Mouse (Mus musculus) thymus, adult 18-20 months (tissue): ENCODE measurements around the gene Btbd9.
"Not testable (repeated sequence)": the region's sequence is repeated elsewhere in the genome, so short reads cannot be mapped to it uniquely, and the experiment has no call there.

Experiments
- DNase-seq, 2 experiments: peaks; one replicate each; pipeline ENCODE4 v3.0.0; 2022; ENCODE audit warnings: mixed read lengths in 2 of 2

Btbd9 gene

GRCm38 (mm10) chr17:30575941-30576773, at the start of gene Btbd9:
Gene Btbd9 (minus strand): TSS chr17:30576488.
- DNase-seq, result peak; percentile 85 to 90

GRCm38 (mm10) chr17:30624132-30624531, 47.8 kb upstream of the Btbd9 start, which contains the start of gene Dnah8:
Gene Dnah8 (plus strand): TSS chr17:30624354.
- not testable (repeated sequence) for DNase-seq

GRCm38 (mm10) chr17:30623200-30623599, 46.9 kb upstream of the Btbd9 start:
- DNase-seq, result no peak

- DNase-seq, result no peak
These were observed 45.2 kb upstream of the Btbd9 start for GRCm38 (mm10) chr17:30621450-30621849.

GRCm38 (mm10) chr17:30620548-30620947, 44.3 kb upstream of the Btbd9 start:
- DNase-seq, result no peak

GRCm38 (mm10) chr17:30619153-30619552, 42.9 kb upstream of the Btbd9 start:
- DNase-seq, result no peak

GRCm38 (mm10) chr17:30618136-30618891, 42.0 kb upstream of the Btbd9 start:
- DNase-seq, result no peak

- DNase-seq, result no peak
These were observed 39.9 kb upstream of the Btbd9 start for GRCm38 (mm10) chr17:30616203-30616602.

- no peak for DNase-seq
These were observed 37.1 kb upstream of the Btbd9 start for GRCm38 (mm10) chr17:30613350-30613749.

GRCm38 (mm10) chr17:30612075-30612859, 36.0 kb upstream of the Btbd9 start:
- peak; percentile 99 to 100 for DNase-seq

- DNase-seq, result no peak
These were observed 35.2 kb upstream of the Btbd9 start for GRCm38 (mm10) chr17:30611221-30612074.

GRCm38 (mm10) chr17:30610739-30611138, 34.5 kb upstream of the Btbd9 start:
- no peak for DNase-seq

- no peak for DNase-seq
These were observed 33.7 kb upstream of the Btbd9 start for GRCm38 (mm10) chr17:30609980-30610307.

GRCm38 (mm10) chr17:30609305-30609979, 33.2 kb upstream of the Btbd9 start:
- DNase-seq, result no peak

GRCm38 (mm10) chr17:30607909-30608495, 31.7 kb upstream of the Btbd9 start:
- DNase-seq, result no peak

GRCm38 (mm10) chr17:30607330-30607729, 31.0 kb upstream of the Btbd9 start:
- DNase-seq, result no peak

GRCm38 (mm10) chr17:30606634-30607081, 30.4 kb upstream of the Btbd9 start:
- DNase-seq, result no peak

- no peak for DNase-seq
These were observed 29.9 kb upstream of the Btbd9 start for GRCm38 (mm10) chr17:30606206-30606605.

GRCm38 (mm10) chr17:30605001-30605400, 28.7 kb upstream of the Btbd9 start:
- DNase-seq, result no peak

- DNase-seq, result no peak
These were observed 28.0 kb upstream of the Btbd9 start for GRCm38 (mm10) chr17:30604296-30604695.

- no peak for DNase-seq
These were observed 25.9 kb upstream of the Btbd9 start for GRCm38 (mm10) chr17:30602175-30602574.
